ENCODE assay signal across 17 mouse cellular contexts in the genomic region with DNA sequence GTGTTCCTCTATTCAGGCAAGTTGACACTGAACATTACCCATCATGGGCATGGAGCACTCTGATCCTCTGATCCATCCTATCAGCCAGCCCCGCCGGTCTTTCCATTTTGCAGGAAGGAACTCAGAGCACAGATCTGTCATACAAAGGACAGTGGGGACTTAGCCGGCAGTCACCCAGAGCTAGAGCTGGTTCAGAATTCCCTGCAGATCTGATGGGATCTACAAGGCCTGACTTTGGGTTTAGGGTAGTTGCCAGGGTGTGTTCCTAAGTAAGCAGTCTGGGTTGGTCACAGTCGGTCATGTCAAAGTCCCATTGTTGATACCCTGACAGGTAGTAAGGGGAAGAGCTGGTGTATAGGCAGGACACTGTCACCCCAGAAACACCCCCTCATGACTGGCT. TPM values are rescaled to one million over a fixed set of nuclear protein-coding genes. Genes with fewer than 3 reads are reported as not detected.
DNase-seq lines count a peak whose midpoint lies in the region; ATAC-seq and TF ChIP-seq lines count a peak whose summit lies in the region.
"Had no signal": no experiment of that assay in that cellular context is flagged by ENCODE, and none has a peak within 500 bp of the region (broad histone marks: within the 10 kb centered on the region; RNA-seq: fewer than 3 reads in every experiment).

No protein-coding gene starts in this region.

- no peak overlapping the region for H3K27ac ChIP-seq in heart, embryonic 10.5 days
- H3K27ac ChIP-seq in left cerebral cortex, adult 2 months: peak overlapping the region; percentile 91; the same call in 1 of the 2 replicates
- peak overlapping the region; percentile 97 for H3K27ac ChIP-seq in brown adipose tissue, adult 24 weeks (replicated peaks; ENCODE audit: low read depth, low read length)
- H3K27ac ChIP-seq in embryonic fibroblast, embryonic 13.5 days (ENCODE audit: insufficient read depth, low read length): peak overlapping the region; percentile 91; the same call in 1 of the 2 replicates
- H3K27ac ChIP-seq in kidney, embryonic 14.5 days (ENCODE audit: low read depth, low read length): no peak overlapping the region; the same call in 1 of the 2 replicates
- H3K27ac ChIP-seq: liver, embryonic 12.5 days had no signal

- H3K4me3 ChIP-seq in heart, embryonic 10.5 days: no peak overlapping the region
- H3K4me3 ChIP-seq in left cerebral cortex, adult 2 months: no peak overlapping the region
- H3K4me3 ChIP-seq in brown adipose tissue, adult 24 weeks (ENCODE audit: insufficient read depth, low read depth, low read length): no peak overlapping the region
- H3K4me3 ChIP-seq in embryonic fibroblast, embryonic 13.5 days (ENCODE audit: insufficient read depth, low read length): no peak overlapping the region
- H3K4me3 ChIP-seq in kidney, embryonic 14.5 days (ENCODE audit: low read length): no peak overlapping the region
- H3K4me3 ChIP-seq: liver, embryonic 12.5 days had no signal

- no peak for TF ChIP-seq POLR2A in embryonic fibroblast, embryonic 13.5 days (IDR thresholded peaks at IDR 0.05; ENCODE audit: low read depth, low read length)

- no peak overlapping the region for H3K9ac ChIP-seq in kidney, embryonic 14.5 days (ENCODE audit: low read depth, low read length)
- H3K9ac ChIP-seq: liver, embryonic 12.5 days had no signal

- H3K27me3 ChIP-seq in heart, embryonic 10.5 days (ENCODE audit: insufficient read depth, poor library complexity, severe bottlenecking): peaks cover 11% of the 10 kb centered on the region
- no peaks in the 10 kb centered on the region for H3K27me3 ChIP-seq in kidney, embryonic 14.5 days (ENCODE audit: control insufficient read depth, insufficient read depth, low read length)

- DNase-seq in heart, adult 11 months: peak; percentile 93
- DNase-seq in heart, embryonic 10.5 days (ENCODE audit: low spot score): no peak
- DNase-seq in left cerebral cortex, adult 2 months (ENCODE audit: extremely low spot score in 1 of 2, low spot score in 2 of 2): no peak
- DNase-seq in left cerebral cortex, adult 9 months (ENCODE audit: low spot score in 2 of 2): no peak
- DNase-seq: adrenal gland, postnatal 36 days; B cell, adult 2 months; cerebellum, adult 2 months; cerebellum, postnatal 36 days; kidney, adult 11 months; lung, adult 2 months; lung, postnatal 4 days had no signal

- H3K4me2 ChIP-seq in kidney, embryonic 14.5 days (replicated peaks; ENCODE audit: low read depth, low read length): no peak overlapping the region
- H3K4me2 ChIP-seq: liver, embryonic 12.5 days had no signal

- H3K4me1 ChIP-seq in heart, embryonic 10.5 days: peaks cover 20% of the 10 kb centered on the region
- H3K4me1 ChIP-seq in brown adipose tissue, adult 24 weeks (ENCODE audit: control insufficient read depth, insufficient read depth, insufficient read length, low read length): peaks cover 34% of the 10 kb centered on the region
- H3K4me1 ChIP-seq in embryonic fibroblast, embryonic 13.5 days (ENCODE audit: control insufficient read depth, insufficient read depth, low read length): peaks cover 8% of the 10 kb centered on the region
- H3K4me1 ChIP-seq in kidney, embryonic 14.5 days (ENCODE audit: control insufficient read depth, insufficient read depth, low read length): peaks cover 13% of the 10 kb centered on the region

- H3K36me3 ChIP-seq in heart, embryonic 10.5 days: no peaks in the 10 kb centered on the region
- H3K36me3 ChIP-seq in kidney, embryonic 14.5 days (ENCODE audit: control insufficient read depth, insufficient read depth, low read length): no peaks in the 10 kb centered on the region
- H3K36me3 ChIP-seq: liver, embryonic 12.5 days had no signal

- no peak for TF ChIP-seq CTCF in left cerebral cortex, adult 2 months (IDR thresholded peaks at IDR 0.05)
- TF ChIP-seq CTCF in embryonic fibroblast, embryonic 13.5 days (IDR thresholded peaks at IDR 0.05; ENCODE audit: borderline replicate concordance, insufficient read depth, low read length): no peak

- no peak for ATAC-seq in kidney, embryonic 14.5 days (ENCODE audit: low FRiP score, low TSS enrichment)
- ATAC-seq: liver, embryonic 12.5 days had no signal

- 86% methylated on average over 4 of the region's 4 CpGs for WGBS in heart, embryonic 10.5 days
- 91% methylated on average over 4 of the region's 4 CpGs for WGBS in kidney, embryonic 14.5 days

- intact Hi-C loops in left cerebral cortex, adult 2 months (cut with DNase I): loop anchor here (1.0 kb wide), 1 partner anchor 8 kb away; no protein-coding TSS in a partner anchor

- H3K9me3 ChIP-seq in heart, embryonic 10.5 days: no peaks in the 10 kb centered on the region
- H3K9me3 ChIP-seq in kidney, embryonic 14.5 days (ENCODE audit: control insufficient read depth, low read length): no peaks in the 10 kb centered on the region
- H3K9me3 ChIP-seq: liver, embryonic 12.5 days had no signal

RNA-seq across cellular contexts. Expression of a gene that starts 39.8 kb away (rescaled TPM):
- 31.5 and 36.8 TPM in 2 replicates for polyA plus RNA-seq in heart, embryonic 10.5 days (2016; fragmentation: Nextera tagmentation; extraction: Ambion mirVana)
- 100 to 1,000 TPM; 226 to 228 TPM for total RNA-seq in left cerebral cortex, adult 2 months (2021)
- polyA plus RNA-seq in brown adipose tissue, adult 24 weeks (2012; ENCODE audit: insufficient read depth, insufficient read length, missing spikeins): 33.4 and 36.3 TPM in 2 replicates
- 83.6 and 95.9 TPM in 2 replicates for polyA plus RNA-seq in embryonic fibroblast, embryonic 13.5 days (2011; ENCODE audit: insufficient read length, low read depth, missing spikeins)
- 61.6 and 70.1 TPM in 2 replicates for polyA plus RNA-seq in kidney, embryonic 14.5 days (2014; fragmentation: Nextera tagmentation; extraction: Ambion mirVana)

RNA-seq across cellular contexts. Expression of a gene that starts 50.7 kb away (rescaled TPM):
- polyA plus RNA-seq in heart, embryonic 10.5 days (2016; fragmentation: Nextera tagmentation; extraction: Ambion mirVana): not detected in 2 replicates
- 1 to 10 TPM; 1.2 to 1.3 TPM for total RNA-seq in left cerebral cortex, adult 2 months (2021)
- polyA plus RNA-seq in brown adipose tissue, adult 24 weeks (2012; ENCODE audit: insufficient read depth, insufficient read length, missing spikeins): not detected in 2 replicates
- not detected in 2 replicates for polyA plus RNA-seq in embryonic fibroblast, embryonic 13.5 days (2011; ENCODE audit: insufficient read length, low read depth, missing spikeins)
- polyA plus RNA-seq in kidney, embryonic 14.5 days (2014; fragmentation: Nextera tagmentation; extraction: Ambion mirVana): not detected in 2 replicates
- total RNA-seq: adrenal gland, postnatal 36 days; gastrocnemius, adult 8-10 months had no signal
- polyA plus RNA-seq: liver, embryonic 12.5 days; neural tube, embryonic 11.5 days had no signal

Comparison
In these comparisons a context has a peak if more than half of its experiments do, and no peak if none do; other contexts are left out.
1. H3K27ac ChIP-seq: peak in left cerebral cortex, adult 2 months (single experiment), brown adipose tissue, adult 24 weeks (single experiment) and embryonic fibroblast, embryonic 13.5 days (single experiment); none in heart, embryonic 10.5 days (single experiment) and kidney, embryonic 14.5 days (single experiment).